Mouse (Mus musculus) urinary bladder, postnatal 10 days (tissue): ENCODE measurements around the gene Vps41.

ENCODE experiments used
- DNase-seq: peaks from one replicate; pipeline ENCODE4 v3.0.0; 2022; ENCODE audit warnings: low spot score

Gene Vps41

DNA sequence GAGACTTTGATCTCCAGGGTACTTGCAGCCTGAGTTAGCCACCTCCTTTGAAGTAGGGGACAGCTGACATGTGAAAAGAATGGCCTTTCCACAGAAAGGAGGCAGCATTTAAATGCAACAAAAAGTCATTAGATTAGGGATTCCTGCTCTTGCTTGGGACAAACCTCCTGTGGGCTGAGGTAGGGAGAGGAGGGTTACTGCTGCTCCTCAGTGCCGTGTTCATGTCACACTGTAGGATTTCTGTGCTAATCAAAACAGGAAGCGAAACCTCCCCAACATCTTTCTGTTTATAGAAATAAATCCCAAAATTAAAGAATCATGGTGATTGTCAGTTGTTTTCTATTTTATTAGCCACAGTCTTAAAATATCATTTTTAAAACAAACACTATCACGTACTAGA, 77.4 kb downstream of the Vps41 start:
- DNase-seq: no peak

GRCm38 (mm10) chr13:18797555-18797954, 80.5 kb downstream of the Vps41 start:
- DNase-seq: no peak

DNA sequence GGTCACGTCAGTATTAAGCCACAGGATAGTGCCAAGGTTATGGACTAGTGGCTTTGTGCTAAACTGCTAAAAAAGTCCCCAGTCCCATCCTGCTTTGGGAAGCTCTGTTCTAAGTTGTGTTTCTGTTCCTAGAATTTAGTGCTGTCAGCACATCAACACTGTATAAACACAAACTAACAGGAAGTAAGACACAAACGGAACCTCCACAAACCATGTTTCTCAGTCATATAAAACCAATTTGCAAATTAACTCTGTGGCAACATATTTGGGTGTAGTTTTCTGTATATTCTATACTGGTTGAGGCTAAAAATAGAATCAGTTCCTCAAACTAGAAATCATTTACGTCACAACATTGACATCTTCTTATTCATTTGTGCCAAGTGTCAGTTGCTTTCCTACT, 83.3 kb downstream of the Vps41 start:
- DNase-seq: no peak

DNA sequence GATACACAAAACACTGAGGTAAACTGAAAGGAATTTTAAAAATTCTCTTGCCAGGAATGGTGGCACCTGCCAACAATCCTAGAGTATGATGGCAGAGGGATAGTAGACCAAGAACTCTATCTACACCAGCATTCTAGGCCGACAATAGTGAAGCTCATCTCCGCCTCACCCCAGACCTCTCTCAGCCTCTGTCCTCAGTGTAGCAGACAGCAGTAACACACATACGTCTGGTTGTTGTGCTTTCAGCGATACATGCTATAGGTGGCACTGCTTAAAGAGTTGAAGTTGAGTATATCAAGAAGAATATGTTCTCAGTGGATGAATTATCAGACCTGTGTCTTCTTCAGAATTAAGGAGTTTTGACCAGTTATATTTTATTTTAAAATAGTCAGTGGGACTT, 92.4 kb downstream of the Vps41 start:
- DNase-seq: no peak

- no peak for DNase-seq
Observed at GRCm38 (mm10) chr13:18809978-18810675, 93.0 kb downstream of the Vps41 start.

GRCm38 (mm10) chr13:18824420-18825123, 107.5 kb downstream of the Vps41 start:
- no peak for DNase-seq

- no peak for DNase-seq
Observed at GRCm38 (mm10) chr13:18827029-18827428, 109.9 kb downstream of the Vps41 start.

DNA sequence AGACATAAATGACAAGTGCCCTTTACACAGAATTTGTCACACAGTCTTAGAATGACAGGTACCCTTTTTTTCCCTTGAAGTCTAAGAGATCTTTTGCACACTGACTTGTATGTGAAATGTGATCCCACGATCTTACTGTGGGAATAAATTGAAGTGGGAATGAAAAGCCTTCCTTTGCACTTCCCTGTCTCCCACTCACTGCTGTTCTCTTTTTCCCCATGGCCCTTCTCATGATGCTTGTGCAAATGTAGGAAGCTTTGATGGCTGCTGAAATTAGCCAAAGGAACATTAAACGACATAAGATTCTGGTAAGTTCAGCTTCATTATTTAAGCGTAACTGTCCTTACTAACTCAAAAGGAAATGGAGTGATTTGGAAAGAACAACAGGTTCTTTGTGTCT, 113.4 kb downstream of the Vps41 start:
- no peak for DNase-seq

- DNase-seq: no peak
Observed at GRCm38 (mm10) chr13:18839231-18839630, 122.1 kb downstream of the Vps41 start.

- no peak for DNase-seq
Observed at GRCm38 (mm10) chr13:18840366-18840765, 123.3 kb downstream of the Vps41 start.

- no peak for DNase-seq
Observed at GRCm38 (mm10) chr13:18841019-18841418, 123.9 kb downstream of the Vps41 start.

- DNase-seq: no peak
Observed at GRCm38 (mm10) chr13:18841752-18842282, 124.7 kb downstream of the Vps41 start.

DNA sequence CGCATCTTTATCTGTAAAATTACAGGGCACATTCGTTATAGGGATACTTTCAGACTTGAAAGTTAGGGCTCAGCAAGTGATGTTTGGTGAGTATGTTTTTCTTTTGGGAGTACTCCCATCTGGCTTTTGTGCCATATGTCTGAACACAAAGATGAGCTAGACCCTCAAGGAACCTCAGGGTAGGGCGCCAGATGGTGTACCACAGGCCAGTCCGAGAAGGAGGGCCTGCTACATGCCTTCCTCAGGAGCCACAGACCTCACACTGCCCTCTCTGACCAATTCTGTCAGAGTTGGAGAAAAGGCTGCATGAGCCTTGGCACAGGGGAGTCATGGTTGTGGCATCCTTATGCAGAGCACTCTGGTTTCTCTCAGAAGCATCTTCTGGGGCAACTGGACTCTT, 125.5 kb downstream of the Vps41 start:
- no peak for DNase-seq

DNA sequence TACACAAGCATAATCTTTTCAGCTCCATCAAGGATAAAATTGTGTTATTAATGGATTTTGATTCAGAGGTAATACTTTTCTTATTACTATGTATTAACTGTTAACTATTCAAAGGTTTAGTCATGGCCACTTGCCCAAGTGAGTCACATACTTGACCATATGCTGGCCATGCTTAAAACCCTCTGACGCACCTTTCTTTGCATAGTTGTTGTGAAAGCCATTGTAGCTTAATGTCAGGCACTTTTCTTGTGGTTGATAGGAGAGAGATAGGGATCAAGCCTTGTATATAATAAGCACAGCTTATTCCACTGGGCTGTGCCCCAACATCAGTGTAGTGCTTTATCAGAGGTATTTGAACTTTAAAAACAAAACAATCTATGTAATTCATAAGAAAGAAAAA, 126.5 kb downstream of the Vps41 start:
- DNase-seq: no peak

DNA sequence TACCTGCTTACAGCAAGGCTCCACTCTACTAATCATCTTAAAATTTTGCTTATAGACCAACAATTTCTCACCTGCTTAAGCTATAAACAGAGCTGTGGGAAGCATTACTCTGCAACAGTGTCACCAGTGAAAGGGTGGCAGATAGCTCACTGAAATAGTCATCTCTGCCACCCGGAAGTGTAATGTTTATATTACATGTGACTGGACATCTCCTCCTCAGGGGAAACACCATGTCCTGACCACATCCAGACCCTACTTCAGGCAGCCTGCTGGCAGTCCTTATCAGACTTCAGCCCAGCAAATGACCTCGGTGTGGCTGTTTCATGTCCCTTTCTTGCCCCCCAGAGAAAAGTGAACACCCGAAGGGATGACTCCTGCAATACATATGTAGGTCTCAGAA, 130.3 kb downstream of the Vps41 start:
- DNase-seq: no peak

GRCm38 (mm10) chr13:18849563-18849962, 132.5 kb downstream of the Vps41 start:
- DNase-seq: no peak

DNA sequence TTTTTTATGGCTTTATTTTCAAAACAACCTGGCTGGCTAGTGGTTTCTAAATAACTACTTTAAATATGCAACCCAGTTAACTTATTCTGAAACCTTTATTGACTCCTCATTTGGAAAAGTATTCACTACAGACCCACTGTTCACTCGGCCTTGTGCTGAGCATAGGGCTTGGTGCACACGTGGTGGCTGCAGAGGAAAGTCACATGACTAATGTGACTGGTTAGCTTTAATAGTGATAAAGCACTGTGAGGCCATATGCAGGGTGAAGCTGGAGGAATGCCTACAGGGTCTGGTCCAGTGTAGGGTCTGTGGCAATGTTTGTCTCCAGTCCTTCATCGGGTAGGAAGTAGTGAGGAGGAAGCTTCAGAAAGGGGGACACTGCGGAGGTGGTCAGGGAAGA, 134.1 kb downstream of the Vps41 start:
- no peak for DNase-seq

DNA sequence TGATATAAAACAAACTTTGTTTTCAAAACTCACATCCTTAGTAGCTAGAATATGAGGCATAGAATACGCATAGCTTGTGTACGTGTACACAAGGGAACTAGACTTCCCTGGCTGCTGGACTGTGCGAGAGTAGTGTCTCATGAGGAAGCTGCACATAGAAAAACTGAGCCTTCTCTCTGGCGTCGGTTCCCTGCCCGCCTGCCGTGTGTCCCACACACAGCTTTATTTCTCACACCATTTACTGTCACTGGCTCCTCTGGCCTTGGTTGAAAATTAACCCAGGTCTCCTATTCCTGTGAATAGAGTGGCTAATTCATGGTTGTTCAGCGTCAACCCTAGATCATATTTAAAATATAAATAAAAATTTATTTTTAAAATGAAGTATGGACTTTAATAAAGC, 135.6 kb downstream of the Vps41 start:
- DNase-seq: no peak

GRCm38 (mm10) chr13:18856026-18856802, 139.1 kb downstream of the Vps41 start:
- no peak for DNase-seq

GRCm38 (mm10) chr13:18858183-18858582, 141.1 kb downstream of the Vps41 start:
- DNase-seq: no peak

DNA sequence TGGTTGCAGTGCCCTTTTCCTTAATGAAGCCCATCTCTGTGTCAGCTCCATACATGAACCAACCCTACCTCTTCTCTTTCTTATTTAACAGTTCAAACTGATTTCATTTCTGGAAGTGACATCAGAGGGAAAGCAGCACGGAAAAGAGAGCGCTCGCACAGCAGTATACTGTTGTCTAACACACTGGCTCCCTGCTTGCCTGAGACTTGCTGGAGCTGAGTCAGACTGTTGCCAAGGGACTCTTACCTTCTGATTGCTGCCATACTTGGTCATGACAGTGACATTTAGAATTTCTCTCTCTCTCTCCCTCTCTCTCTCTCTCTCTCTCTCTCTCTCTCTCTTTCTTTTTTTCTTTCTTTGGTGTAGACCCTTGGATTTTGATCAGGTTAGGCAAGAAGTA, 142.3 kb downstream of the Vps41 start:
- no peak for DNase-seq

DNA sequence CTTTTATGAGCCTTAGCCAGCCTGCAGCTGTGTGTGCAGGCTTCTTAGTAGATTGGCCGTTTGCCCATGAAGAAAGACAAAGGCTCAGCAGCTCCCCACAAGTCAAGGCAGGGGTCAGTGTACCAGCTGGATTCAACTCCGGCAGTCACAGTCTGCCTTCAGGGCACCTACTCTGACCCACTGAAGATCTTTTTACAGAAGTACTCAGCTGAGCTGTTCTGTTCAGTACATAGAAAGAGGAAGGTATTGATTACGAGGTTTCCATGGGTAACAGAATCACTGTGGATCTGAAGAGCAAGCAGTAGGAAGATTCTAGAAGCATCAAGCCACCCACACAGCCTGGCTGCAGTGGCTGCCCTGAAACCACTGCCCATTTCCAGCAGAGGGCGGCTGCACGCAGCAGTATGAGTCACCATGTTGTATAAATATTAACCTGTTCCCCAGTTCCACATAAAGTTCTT, 151.0 kb downstream of the Vps41 start:
- DNase-seq: no peak

DNA sequence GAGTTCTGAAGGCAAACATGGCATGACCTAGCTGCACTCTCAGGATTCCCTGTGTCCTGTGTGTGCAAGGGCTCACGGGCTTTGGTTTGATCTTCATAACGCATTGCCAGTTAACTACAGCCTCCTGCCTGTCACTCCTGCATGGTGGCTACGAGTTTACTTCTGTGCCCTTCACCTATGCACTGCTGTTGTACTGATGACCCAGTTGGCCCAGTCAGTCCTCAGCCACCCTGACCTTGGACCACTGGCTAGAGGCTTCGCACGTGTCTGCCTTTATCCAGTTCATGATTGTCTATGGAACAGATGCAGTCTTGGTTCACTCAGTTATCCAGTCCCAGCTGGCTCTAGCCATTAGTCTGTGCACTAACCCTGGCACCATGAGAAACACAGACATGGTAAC, 151.7 kb downstream of the Vps41 start:
- DNase-seq: no peak
